Mouse (Mus musculus) T-helper 2 cell (primary cell): ENCODE data around the gene Eif4a1.

Source experiments
- in situ Hi-C: fragments of 300-600 bp; cut with MboI, MseI; formaldehyde crosslinking; loops from one replicate; pipeline ENCODE4 v1.15.1; 2025; ENCODE audit warnings: high pct_unique_total_duplicates

The Eif4a1 gene

DNA sequence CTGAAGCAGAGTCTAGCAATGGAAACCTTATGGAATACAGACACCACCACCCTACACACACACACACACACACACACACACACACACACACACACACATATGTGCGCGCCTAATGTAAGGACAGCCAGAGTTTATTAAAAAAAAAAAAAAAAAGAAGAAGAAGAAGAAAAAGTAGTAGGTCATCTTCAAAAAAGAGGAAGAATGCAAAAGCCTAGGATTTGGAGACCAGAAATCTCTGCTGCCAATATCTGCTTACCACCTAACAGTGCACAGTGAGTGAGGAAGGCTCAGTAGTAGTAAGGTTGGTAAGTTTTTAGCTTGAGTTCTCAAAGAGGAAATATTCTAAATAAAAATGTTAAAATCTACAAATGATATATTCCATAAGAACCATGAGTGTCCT lies 6.9 kb upstream of the Eif4a1 start:
- in situ Hi-C loops: no loop called here

DNA sequence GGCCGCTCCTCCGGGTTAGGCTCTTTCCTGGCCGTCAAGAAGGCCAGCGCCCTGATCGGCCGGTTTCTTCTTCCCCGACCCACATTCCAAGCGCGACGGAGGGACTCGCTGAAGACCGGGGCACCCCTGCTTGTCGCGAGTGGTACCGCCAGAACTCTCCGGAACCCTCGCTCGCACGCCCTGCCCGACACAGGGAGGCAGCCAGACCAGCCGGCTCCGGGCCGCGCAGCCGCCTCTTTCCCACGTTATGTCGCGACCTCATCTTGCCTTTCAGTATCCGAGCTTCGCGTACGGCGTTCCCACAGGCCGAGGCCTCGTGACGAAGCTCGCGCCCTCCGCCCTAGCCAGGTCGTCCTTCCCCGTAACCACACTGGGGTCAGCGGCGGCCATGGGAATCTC lies 498 bp downstream of the Eif4a1 start:
- in situ Hi-C loops: no loop called here

GRCm38 (mm10) chr11:69670786-69671725 lies 1.2 kb downstream of the Eif4a1 start:
- in situ Hi-C loops: no loop called here

DNA sequence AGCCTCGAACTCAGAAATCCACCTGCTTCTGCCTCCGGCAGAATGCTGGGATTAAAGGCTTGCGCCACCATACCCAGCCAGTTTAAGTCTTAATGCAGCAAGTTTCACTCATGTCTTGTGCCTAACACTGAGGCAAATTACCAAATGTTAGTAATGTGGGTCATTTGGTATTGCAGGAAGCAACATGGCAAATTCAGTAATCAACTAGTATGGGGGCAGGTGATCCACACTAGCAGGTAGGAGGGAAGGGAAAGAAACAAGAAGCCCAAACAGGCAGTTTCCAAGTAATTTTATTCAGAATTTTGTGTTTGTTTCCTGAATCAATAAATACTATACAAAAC lies 5.6 kb downstream of the Eif4a1 start:
- in situ Hi-C loops: loop anchor here (10.0 kb wide), 2 partner anchors 82 to 572 kb away; partner anchors contain the start of genes Per1, Trp53 and Wrap53

GRCm38 (mm10) chr11:69665961-69666664 lies 6.1 kb downstream of the Eif4a1 start, which contains the start of gene Cd68:
Cd68 (minus strand) TSS chr11:69666153.
- in situ Hi-C loops: loop anchor here (10.0 kb wide), 2 partner anchors 81 to 571 kb away; partner anchors contain the start of genes Per1, Trp53 and Wrap53

DNA sequence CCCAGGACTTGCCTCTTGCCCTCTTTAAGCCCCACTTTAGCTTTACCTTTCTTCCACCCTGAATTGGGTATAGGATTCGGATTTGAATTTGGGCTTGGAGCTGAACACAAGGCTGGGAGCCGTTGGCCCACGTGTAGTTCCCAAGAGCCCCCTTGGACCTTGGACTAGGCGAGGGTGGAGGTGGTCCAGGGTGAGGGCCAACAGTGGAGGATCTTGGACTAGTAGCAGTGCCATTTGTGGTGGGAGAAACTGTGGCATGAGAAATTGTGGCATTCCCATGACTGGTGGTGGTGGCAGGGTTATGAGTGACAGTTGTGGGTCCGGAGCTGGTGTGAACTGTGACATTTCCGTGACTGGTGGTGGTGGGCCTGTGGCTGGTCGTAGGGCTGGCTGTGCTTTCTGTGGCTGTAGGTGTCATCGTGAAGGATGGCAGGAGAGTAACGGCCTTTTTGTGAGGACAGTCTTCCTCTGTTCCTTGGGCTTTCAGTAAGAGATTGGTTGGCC lies 6.7 kb downstream of the Eif4a1 start:
- in situ Hi-C loops: loop anchor here (10.0 kb wide), 2 partner anchors 81 to 571 kb away; partner anchors contain the start of genes Per1, Trp53 and Wrap53

DNA sequence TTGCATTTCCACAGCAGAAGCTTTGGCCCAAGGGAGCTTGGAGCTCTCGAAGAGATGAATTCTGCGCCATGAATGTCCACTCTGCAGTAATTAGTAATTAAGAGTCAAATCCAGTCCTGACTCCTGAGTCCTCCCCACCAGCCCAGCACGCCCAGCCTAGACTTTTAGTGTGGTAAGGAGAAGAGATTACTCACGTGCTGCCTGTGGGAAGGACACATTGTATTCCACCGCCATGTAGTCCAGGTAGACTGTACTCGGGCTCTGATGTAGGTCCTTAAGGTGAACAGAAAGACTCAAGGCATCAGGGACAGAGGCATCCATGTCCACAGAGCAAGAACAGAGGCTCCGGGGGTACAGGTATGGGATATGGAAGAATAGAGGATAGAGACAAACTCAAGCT lies 7.4 kb downstream of the Eif4a1 start:
- in situ Hi-C loops: loop anchor here (10.0 kb wide), 2 partner anchors 80 to 570 kb away; partner anchors contain the start of genes Per1, Trp53 and Wrap53

DNA sequence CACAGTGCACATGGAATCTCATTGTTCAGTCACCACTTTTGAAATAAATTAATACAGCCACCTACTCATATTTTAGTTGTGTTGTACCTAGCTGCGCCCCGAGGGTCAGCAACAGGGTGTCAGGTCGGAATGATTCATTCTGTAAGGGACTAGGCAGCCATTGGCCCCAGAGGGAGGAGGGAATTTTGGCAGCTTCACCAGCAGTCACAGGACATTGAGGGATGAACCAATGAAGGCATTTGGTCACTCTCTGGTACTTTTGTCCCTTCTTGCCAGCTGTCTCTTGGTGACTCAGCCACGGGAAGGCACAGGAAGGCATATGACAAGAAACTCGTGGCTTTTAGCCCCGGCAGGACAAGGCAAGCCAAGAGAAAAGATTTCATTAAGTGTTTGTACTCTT lies 8.4 kb downstream of the Eif4a1 start:
- in situ Hi-C loops: loop anchor here (10.0 kb wide), 2 partner anchors 79 to 569 kb away; partner anchors contain the start of genes Per1, Trp53 and Wrap53

- in situ Hi-C loops: loop anchor here (10.0 kb wide), 2 partner anchors 78 to 568 kb away; partner anchors contain the start of genes Per1, Trp53 and Wrap53
Measured at GRCm38 (mm10) chr11:69662967-69663671, 9.1 kb downstream of the Eif4a1 start.

GRCm38 (mm10) chr11:69662213-69662966 lies 9.8 kb downstream of the Eif4a1 start, which contains the start of gene Mpdu1:
Mpdu1 (minus strand) TSS chr11:69662642.
- in situ Hi-C loops: loop anchor here (10.0 kb wide), 2 partner anchors 78 to 568 kb away; partner anchors contain the start of genes Per1, Trp53 and Wrap53

DNA sequence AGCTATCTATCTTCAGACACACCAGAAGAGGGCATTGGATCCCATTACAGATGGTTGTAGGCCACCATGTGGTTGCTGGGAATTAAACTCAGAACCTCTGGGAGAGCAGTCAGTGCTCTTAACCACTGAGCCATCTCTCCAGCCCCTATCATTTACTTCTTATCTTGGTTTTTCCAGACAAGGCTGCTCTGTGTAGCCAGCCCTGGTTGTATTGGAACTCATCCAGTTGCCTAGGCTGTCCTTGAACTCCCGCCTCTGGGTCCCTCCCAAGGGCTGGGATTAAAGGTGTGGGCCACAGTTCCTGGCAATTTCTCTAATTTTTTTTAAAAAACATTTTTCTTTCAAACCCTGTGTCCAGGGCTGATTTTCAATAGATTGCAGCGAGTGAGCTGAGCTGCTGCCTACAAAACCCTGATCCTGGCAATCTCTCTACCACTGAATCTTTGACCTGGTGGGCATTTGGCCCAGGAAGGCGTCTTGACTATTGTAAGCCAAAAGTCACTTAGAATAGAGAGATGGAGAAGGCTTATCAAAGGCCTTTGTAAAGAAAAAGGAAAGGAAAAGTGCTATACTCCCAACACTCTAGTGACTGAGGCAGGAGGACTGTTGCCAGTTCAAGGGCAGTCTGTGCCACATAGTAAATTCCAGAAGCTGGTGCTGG lies 10.9 kb downstream of the Eif4a1 start:
- in situ Hi-C loops: loop anchor here (10.0 kb wide), 2 partner anchors 77 to 567 kb away; partner anchors contain the start of genes Per1, Trp53 and Wrap53

- in situ Hi-C loops: no loop called here
Measured at GRCm38 (mm10) chr11:69657462-69657881, 14.8 kb downstream of the Eif4a1 start.

DNA sequence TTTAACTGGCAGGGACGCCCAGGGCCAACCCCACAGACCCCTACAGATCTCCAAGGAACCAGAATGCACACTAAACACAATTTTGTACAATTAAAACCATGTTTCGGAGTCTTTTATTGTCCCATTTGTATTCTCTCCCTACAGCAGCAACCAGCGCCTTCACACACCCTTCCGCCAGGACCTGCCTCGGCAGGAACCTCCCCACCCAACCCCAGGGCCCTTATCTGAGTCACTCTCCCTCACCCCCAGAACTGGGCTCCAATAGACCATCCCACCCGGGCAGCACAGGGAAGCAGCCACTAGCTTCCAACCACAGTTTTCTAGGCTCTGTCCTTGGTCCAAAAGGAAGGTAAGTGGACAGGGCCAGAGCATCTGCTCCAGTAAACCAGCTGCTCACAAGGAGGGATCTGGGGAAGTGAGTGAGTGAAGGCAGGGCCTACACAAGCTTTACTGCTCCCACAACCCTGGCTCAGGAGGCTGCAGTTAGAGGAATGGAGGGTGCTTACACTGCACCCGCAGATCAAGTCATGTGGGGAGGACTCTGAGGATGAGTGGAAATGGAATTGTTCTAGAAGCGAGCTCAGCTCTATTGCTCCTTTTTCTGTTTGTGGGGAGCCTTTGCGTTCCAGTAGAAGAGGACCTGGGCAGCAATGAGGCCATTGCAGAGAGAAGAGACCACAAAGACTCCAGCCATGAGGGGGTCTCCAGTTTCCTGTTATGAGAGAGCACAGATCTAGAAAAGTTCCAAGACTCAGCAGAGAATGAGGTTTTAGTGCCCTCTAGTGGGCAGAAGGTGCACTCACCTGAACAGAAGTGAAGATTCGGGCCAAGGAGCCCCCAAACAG lies 15.4 kb downstream of the Eif4a1 start:
- in situ Hi-C loops: no loop called here

- in situ Hi-C loops: no loop called here
Measured at GRCm38 (mm10) chr11:69656065-69656455, 16.2 kb downstream of the Eif4a1 start.

DNA sequence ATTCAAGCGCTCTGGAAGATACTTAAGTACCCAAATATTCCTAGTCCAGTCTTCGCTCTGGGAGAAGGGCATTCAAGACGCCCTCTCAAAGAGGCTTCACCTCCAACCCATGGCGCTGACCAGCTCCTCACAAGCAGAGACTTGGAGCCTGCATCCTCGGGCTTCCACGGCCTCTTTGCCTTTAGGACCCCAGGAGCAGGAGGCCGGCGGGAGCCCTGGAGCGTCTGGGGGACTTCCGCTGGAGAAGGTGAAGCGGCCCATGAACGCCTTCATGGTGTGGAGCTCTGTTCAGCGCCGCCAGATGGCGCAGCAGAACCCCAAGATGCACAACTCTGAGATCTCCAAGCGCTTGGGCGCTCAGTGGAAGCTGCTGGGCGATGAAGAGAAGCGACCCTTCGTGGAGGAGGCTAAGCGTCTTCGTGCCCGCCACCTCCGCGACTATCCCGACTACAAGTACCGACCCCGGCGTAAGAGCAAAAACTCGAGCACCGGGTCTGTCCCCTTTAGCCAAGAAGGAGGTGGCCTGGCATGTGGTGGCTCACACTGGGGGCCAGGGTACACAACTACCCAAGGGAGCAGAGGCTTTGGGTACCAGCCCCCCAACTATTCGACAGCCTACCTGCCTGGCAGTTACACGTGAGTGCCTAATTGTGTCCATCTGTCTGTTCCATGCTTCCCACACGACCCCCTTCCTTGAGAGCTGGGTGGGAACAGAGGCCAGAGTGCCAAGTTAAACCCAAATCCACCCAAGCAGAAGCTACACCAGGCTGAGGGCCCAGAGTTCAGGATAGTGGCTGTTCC lies 16.8 kb downstream of the Eif4a1 start, which contains the start of gene Sox15:
TSS of gene Sox15 (plus strand) at position 51 of the 801 bp plus-strand sequence.
- in situ Hi-C loops: no loop called here

GRCm38 (mm10) chr11:69654760-69655159 lies 17.5 kb downstream of the Eif4a1 start:
- in situ Hi-C loops: no loop called here

GRCm38 (mm10) chr11:69653399-69653798 lies 18.8 kb downstream of the Eif4a1 start:
- in situ Hi-C loops: no loop called here

DNA sequence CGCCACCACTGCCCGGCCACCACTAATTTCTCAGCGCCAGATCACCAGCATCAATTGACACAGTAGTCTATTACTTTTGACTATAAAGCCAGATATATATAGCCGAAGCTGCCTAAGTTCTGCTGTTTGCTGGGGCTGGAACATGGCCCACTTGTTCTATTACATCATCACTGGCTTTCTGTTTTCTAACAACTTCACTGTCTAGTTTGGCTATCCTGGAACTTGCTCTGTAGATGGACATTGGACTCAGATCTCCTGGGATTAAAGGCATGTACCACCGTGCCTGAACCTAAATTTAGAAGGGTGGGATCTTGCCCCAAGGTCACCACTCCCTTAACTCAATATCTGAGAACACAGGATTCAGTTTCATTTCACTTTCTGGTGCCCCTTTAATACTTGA lies 26.4 kb downstream of the Eif4a1 start:
- in situ Hi-C loops: no loop called here
